Mouse (Mus musculus) neural tube, embryonic 10.5 days (tissue): ENCODE data around the gene Pik3r2.

Source experiments
- DNase-seq: peaks from one replicate; pipeline ENCODE4 v3.0.0-alpha.2; 2017; ENCODE audit warnings: low spot score; ENCODE audit errors: extremely low spot score

Pik3r2 gene

DNA sequence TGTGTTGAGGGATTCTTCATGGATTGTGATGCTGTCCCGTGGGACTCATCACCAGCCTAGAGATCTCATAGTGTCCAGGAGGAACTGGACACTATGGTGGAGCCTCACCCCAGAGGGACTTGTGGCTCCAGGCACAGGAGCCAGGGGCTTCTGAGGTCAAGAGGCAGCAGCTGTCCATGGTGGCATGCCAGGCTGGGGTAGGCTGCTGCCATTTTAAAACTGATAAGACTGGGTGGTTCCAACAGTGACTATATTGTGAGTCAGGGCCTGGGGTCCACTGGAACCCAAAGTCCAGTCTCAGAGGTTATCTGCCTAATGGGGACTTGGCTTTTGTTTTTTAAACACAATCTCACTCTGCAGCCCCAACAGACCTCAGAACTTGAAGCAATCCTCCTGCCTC, 25.3 kb upstream of the Pik3r2 start:
- no peak for DNase-seq

GRCm38 (mm10) chr8:70801156-70801555, 24.6 kb upstream of the Pik3r2 start:
- no peak for DNase-seq

GRCm38 (mm10) chr8:70800648-70801047, 24.1 kb upstream of the Pik3r2 start:
- no peak for DNase-seq

DNA sequence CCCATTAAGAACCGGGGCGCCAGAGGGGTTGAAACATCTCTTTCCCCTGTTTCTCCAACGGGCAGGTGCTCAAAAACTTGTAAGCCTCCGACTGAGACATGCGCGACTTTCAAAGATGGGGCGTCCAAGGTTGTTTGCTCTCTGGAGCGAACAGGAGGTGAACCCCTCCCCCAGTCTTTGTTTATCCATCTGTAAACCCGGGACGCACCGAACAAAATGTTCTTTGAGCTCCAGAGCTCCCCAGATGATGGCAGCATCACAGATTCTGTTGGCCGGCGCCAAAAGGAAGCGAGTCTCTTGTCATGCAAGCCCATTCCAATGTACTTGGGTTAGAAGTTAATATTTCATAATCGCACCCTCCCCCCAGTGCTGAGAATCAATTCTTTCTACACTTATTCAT, 21.8 kb upstream of the Pik3r2 start:
- DNase-seq: no peak

DNA sequence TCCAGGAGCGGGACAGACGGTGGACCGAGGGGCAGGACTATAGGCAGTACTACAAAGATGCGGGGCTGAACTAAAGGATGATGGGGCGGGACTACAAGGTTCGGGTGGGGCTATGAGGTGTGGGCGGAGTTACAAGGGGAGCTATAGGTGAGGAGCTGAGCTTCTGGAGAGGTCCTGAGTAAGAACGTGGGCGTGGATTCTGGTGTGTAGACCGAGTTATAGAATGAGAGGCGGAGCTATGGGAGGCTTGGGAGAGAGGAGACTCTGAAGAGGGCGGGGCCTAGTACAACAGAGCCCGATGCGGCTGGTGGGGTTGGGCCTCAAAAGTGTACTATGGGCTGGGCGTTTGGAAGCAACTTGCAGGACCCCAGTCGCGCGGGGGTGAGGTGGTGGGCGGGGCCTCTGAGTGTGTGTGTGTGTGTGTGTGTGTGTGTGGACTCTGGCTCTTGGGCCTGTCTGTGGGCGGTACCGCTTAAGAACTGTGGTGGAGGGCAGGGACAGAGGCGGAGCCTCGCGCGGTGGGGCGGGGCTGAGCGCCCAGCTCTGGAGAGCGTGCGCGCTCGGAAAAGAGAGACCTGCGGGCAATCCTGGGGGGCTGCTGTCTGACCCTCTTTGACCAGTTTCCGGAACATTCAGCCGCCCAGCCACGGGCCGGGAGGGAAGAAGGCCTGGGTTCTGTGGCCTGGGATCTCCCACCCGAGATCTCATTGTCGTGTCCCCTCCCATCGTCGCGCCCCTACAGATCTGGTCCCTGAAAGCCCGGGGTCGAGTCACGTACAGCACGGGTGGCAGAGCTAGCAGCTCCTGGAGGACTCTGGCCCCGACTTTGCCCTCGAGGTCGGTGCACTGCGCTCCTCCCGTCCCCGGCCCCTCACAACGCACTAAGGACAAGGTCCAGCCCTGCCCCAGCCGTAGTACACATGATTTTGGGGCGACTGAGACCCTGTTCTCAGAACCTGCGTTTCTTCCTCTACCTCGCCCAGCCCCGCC, 20.9 kb upstream of the Pik3r2 start:
- DNase-seq: peak; percentile 91

GRCm38 (mm10) chr8:70796403-70797080, 20.0 kb upstream of the Pik3r2 start:
- DNase-seq: peak; percentile 36

GRCm38 (mm10) chr8:70795370-70795769, 18.9 kb upstream of the Pik3r2 start:
- no peak for DNase-seq

DNA sequence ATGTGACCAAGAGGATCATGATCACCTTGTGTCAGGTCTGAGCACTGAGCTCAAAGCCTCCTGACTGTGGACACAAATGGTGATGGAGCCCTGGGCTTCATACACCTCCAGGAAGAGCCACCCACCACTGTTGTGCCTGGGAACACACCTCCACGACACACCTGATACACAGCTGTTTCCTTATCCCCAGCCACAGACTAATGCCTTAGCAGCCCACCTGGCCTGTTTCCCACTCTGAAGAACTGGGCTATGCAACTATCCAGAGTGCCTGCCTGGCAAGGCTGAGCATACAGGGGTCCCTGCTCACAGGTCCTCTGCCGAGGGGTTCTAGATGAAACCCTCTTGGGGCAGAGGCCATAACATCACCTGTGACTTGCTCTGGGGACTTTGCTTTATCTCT, 17.7 kb upstream of the Pik3r2 start:
- no peak for DNase-seq

GRCm38 (mm10) chr8:70792700-70793099, 16.2 kb upstream of the Pik3r2 start:
- no peak for DNase-seq

- DNase-seq: peak; percentile 98
Measured at GRCm38 (mm10) chr8:70791975-70792691, 15.6 kb upstream of the Pik3r2 start.

DNA sequence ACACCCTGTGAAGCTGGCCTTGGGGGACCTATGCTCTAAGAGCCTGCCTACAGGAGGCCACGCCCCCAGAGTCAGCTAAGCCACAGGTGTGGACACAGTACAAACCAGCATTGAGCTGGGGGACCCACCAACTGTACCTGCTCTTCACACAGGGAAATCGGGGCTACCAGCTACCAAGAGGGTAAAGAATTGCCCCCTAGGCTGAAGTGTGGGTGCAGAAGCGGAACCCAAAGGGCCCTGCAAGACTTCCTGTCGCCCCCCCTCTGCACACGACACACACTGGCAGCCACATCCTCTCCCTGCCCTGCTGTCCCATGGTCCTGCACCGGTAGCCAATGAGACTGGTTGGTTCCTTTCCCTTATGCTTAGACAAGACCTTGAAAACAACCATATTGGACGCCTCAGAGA, 14.8 kb upstream of the Pik3r2 start:
- no peak for DNase-seq

DNA sequence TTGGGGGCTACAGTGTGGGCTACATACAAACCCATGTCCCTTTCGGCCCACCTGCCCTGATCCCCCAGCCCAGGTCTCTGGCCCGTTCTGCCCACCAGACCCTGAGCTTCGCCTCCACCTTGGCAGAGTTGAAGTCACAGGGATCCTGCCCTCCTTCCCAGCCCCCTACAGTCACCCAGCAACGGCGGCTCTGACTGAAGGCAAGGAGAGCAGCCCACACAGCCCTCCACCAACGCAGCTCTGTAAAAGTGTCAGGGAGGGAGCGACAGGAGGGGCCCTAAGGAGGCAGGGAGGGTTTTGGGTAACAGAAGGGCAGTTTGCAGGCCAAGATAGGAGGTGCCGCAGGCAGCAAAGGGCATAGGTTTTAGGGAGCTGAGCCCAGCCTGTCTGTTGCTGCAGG, 14.3 kb upstream of the Pik3r2 start:
- DNase-seq: no peak

GRCm38 (mm10) chr8:70789046-70789445, 12.5 kb upstream of the Pik3r2 start:
- DNase-seq: no peak

DNA sequence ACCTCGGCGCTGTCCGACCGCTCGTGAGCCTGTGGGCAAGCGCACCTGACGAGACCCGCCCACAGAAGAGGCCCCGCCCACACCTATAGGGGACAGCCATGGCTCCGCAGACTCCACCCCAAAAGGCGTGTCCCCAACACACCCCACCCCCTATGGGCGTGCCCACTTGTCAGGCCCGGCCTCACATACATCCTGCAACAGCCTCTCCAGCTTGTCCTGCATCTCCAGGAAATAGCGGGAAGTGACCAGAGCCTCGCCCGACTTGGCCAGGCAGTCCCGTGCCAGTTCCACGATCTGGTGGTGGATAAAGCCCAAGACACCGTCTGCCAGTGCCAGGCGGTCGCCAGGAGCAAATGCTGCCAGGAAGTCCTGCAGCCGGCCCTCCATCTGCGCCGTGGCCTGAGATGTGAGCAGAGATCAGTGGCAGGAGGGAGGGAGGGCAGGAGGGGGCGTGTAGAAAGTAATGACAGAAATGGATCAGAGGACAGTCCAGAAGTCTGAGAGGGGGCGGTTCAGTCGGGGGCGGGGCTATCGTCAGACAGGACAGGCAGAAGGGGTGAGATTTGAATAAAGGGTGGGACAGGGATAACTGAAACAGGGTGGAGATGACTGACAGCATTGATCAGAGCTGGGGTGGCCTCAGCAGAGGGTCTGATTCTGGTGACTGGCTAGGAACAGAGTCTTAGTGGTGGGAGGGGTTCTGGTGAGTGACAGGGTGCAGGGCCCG, 11.6 kb upstream of the Pik3r2 start:
- peak; percentile 70 for DNase-seq

- no peak for DNase-seq
Measured at GRCm38 (mm10) chr8:70787051-70787445, 10.5 kb upstream of the Pik3r2 start.

DNA sequence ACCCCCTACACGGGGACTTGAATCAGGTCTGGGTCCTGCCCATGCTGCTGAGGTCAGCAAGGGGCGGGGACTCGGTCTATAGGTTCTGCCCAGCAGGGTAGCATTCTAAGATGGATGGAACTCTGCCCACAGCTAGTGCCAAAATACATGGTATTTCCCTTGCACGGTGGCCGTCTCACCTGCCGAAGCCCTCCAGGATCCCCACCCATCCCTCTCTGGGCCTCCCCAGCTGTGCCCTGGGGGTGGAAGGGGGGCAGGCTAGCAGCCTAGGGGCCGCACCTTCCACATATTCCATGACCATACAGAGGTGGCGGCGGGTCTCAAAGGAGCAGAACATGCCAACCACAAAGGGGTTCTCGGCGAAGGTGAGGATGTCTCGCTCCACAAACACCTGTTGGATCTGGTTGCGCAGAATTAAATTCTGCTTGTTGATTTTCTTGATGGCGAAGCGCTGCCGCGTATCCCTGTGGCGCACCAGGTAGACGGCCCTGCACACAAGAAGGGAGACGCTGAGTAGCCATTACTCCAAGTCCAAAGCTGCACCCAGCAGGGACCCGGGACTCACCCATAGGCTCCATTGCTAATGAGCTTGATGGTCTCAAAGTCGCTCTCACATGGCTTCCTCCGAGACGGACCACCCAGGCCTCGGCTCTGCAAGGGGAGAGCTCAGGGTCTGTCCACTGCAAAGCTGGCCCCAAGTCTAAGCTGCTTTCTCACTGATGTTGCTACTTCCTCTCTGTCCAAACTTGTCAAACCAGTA, 10.0 kb upstream of the Pik3r2 start:
- DNase-seq: no peak

DNA sequence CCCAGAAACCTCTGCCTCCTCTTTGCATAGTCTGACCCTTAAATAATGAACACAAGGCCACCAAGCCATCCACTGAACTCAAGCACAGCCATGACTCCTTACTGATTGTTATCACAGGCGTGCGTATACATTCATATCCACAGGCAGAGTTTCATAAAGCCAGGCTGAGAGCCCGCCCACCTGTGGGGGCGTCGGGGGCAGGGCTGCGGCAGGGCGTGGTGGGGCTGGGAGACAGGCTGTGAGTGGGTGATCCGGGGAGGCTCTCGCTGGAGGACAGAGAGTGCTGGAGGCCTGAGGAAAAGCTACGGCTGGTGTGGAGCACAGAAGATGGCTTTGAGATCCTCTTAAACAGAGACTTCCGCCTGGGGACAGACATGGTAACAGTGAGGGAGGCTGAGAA, 3.6 kb upstream of the Pik3r2 start:
- no peak for DNase-seq

GRCm38 (mm10) chr8:70775851-70776495, 540 bp downstream of the Pik3r2 start:
- peak; percentile 39 for DNase-seq

DNA sequence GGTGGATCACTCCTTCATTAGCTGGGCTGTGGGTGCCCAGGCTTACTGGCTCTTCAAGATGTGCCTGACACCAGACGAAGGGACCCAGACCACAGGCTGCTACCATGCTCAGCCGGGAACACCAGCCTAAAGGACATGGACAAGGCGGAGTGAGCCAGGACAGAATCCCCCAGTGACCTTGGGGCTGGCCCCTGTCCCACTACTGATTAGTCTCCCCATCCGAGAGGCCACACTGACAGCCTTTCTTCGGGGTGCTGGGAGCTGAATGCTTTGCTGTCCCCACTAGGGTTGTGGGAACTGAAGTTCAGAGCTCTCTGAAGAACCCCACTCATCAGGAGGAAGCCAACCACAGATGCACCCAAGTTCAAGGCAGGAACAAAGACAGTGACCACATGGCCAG, 1.3 kb downstream of the Pik3r2 start:
- no peak for DNase-seq

GRCm38 (mm10) chr8:70774740-70775139, 1.8 kb downstream of the Pik3r2 start:
- DNase-seq: no peak
